Mouse (Mus musculus) liver, embryonic 13.5 days (tissue): ENCODE results near the gene Adssl1. TPM values are rescaled to one million over a fixed set of nuclear protein-coding genes. Genes with fewer than 3 reads are reported as not detected.

Experiments
- microRNA-seq: library from miRNA; unstranded; fragments of <30 nt; microRNA quantifications from one replicate; pipeline ENCODE4, GENCODE M21; 2016
- polyA plus RNA-seq: library from polyadenylated mRNA; unstranded; fragments of >200 nt; fragmentation: Nextera tagmentation; extraction: Ambion mirVana; gene quantifications from 2 replicates; pipeline ENCODE4 v1.2.1, GENCODE M21; 2015

Adssl1 gene
- polyA plus RNA-seq, 1 experiment from 2014 or later: 6.7 TPM

Small RNA genes within 50 kb of the gene (microRNA-seq; reads per million reads assigned to microRNA genes)
- not detected for gene Mir6939

Other genes starting within 250 kb of the Adssl1 start
- gene A530016L24Rik, start 130.6 kb upstream of the Adssl1 start, polyA plus RNA-seq: 0.08 TPM in 1 of 2 replicates, not detected in the other
- gene Tmem179, start 103.3 kb upstream of the Adssl1 start, polyA plus RNA-seq: 0.07 and 0.10 TPM in 2 replicates
- 1.4 and 2.1 TPM in 2 replicates for gene Inf2, start 31.3 kb upstream of the Adssl1 start, polyA plus RNA-seq
- gene Siva1, start 24.6 kb downstream of the Adssl1 start, polyA plus RNA-seq: 120 and 148 TPM in 2 replicates
- 13.8 and 17.9 TPM in 2 replicates for gene Akt1, start 54.8 kb downstream of the Adssl1 start, polyA plus RNA-seq
- gene Zbtb42, start 58.8 kb downstream of the Adssl1 start, polyA plus RNA-seq: 0.40 and 0.71 TPM in 2 replicates
- gene Cep170b, start 100.4 kb downstream of the Adssl1 start, polyA plus RNA-seq: 2.5 and 2.9 TPM in 2 replicates
- 9.6 and 11.0 TPM in 2 replicates for gene Pld4, start 140.6 kb downstream of the Adssl1 start, polyA plus RNA-seq
- 0.13 and 0.15 TPM in 2 replicates for gene Ahnak2, start 182.6 kb downstream of the Adssl1 start, polyA plus RNA-seq
- 0.71 and 0.83 TPM in 2 replicates for gene Clba1, start 188.9 kb downstream of the Adssl1 start, polyA plus RNA-seq
- gene Cdca4, start 209.4 kb downstream of the Adssl1 start, polyA plus RNA-seq: 69.5 and 76.9 TPM in 2 replicates
- 0.23 and 0.30 TPM in 2 replicates for gene Gpr132, start 248.2 kb downstream of the Adssl1 start, polyA plus RNA-seq